Mouse (Mus musculus): ENCODE data around the gene Ppef1.

The Ppef1 gene

DNA sequence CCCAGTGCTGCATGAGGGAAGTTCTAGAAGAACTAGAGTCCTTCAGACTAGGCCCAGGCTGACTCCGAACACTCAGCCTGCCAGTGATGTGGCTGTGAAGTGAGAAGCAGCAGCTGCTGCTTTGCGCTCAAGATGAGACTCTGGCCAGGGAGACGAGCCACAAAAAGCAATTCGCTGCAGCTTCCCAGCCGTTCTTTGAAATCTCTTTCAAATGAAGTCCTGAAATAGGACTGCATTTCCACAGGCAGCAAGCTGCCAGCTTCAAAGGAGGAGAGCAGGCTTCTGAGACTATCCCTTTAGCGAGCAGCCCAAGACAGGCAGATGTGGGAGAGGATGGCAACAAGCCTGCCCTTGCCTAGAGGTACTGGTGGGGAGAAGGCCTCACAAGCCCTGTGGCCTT, 142.6 kb downstream of the Ppef1 start:
- DNase-seq, result no peak

DNA sequence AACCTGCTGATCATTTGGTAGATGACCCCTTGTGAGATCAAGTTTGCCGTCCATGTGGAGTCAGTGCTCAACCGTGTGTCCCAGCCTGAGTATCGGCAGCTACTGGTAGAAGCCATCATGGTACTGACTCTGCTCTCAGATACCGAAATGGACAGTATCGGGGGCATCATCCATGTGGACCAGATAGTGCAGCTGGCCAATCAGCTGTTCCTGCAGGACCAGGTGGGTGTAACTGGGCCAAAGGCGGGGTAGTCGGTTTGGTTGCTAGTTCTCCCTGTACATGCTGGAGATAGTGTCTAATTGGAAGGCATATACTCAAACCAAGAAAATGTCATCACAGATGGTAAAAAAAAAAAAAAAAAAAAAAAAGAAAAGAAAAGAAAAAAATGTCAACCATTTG, 145.4 kb downstream of the Ppef1 start:
- DNase-seq, result no peak

DNA sequence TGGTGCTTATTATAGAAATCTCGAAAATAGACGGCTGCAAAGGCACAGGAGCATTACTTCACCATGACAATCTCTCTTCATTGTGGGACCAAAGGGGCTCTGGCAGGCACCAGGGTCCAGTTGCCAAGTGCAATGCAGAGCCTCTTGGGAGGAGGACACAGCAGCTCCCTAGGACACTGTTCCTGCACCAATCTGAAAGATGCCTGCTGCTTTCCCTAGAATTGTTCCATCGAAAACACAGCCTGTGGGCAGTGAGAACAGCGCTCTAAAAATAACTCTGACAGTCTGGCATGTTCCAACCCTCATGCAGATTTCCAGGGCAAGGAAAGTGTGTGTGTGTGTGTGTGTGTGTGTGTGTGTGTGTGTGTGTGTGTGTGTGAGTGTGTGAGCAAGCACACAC, 147.0 kb downstream of the Ppef1 start:
- DNase-seq, result no peak

DNA sequence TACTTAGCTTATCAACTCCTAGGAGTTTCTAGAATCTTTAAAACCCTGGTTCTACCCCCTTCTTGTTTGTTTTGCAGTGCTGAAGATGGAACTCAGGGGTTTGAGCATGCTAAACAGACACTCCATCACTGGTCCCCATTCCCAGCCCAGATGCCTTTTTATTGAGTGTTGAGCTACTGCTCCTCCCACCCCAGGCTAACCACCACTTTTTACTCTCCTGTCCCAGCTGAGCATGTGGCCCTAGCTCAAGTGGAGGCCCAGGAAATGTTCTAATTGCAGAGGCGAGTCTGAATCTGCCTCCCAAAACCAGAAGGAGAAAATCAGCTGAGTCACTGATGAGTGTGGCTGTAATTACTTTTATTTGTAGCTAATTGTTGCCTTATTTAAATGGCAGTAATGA, 150.5 kb downstream of the Ppef1 start:
- no peak for DNase-seq

DNA sequence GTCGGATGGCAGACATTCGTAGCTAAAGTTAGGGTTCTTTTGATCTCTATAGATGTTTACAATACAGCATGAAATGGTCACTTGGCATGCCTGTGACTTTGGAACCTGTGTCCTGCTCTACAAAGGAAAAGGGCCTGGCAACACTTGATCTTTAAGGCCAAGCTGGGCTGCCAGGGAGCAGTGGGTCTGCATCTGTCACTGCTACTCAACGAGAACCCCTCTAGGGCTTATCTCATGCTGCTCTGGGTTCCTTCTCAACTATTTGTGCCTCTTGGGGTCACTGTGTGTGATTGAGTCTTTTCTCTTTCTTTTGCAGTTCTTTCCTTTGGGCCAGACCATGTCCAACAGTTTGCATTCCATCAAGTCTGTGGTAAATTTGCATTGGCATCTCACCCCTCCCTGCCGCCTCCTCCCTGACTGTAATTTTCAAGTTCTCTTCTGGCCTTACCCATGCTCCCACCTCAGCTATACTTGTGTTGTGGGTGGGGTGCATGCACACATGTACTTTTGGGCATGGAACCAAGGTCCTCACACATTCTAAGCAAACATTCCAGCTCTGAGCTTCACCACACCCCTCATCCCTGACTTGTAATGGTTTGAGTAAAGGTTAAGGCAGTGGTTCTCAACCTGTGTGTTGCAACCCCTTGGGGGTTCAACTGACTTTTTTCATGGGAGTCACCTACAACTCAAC, 151.3 kb downstream of the Ppef1 start:
- DNase-seq, result no peak

DNA sequence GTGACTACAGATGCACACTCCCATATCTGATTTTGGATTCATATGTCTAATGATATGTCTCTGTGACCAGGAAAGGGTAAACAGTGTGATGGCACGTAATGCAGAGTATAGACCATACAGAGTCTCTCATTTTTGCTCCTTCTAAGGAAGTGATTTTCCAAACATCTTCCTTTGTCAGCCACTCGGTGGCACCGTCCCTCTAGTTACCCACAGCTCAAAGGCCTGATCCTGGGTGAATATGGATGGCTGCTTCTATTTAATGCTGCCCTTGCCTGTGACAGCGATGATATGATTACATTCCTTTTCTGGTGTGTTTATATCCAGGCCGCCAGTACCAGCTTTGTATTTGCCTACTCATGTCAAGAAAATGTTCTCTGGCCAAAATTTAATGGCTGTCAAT, 152.0 kb downstream of the Ppef1 start:
- DNase-seq, result no peak
